Mouse (Mus musculus): ENCODE data around the gene Ddx58.

- no peak for TF ChIP-seq POLR2A (IDR thresholded peaks at IDR 0.05; ENCODE audit: borderline replicate concordance, extremely low read depth, insufficient read depth, insufficient read length, poor library complexity, severe bottlenecking)
- TF ChIP-seq CTCF (IDR thresholded peaks at IDR 0.05; ENCODE audit: borderline replicate concordance, extremely low read depth, insufficient read depth, insufficient read length) = no peak
Measured at GRCm38 (mm10) chr4:40212177-40212576, 27.5 kb downstream of the Ddx58 start.
